Mouse (Mus musculus): ENCODE data around the gene Etfa. TPM values are rescaled to one million over a fixed set of nuclear protein-coding genes. Genes with fewer than 3 reads are reported as not detected.

Etfa gene
- 10 to 100 TPM; 39.1 to 41.9 TPM for total RNA-seq (2023)

GRCm38 (mm10) chr9:55512027-55512543, at the start of gene Etfa:
Gene Etfa, minus strand, starts transcription at chr9:55512243.

GRCm38 (mm10) chr9:55538377-55538776, 26.3 kb upstream of the Etfa start, which contains the start of gene Isl2:
Gene Isl2, plus strand, starts transcription at chr9:55538672.

Other genes starting within 250 kb of the Etfa start
- gene Nrg4, start 185.4 kb downstream of the Etfa start, total RNA-seq (2023) = 1 to 10 TPM; 1.3 to 1.7 TPM
- not detected for gene Tmem266, start 185.3 kb downstream of the Etfa start, total RNA-seq (2023)
- gene Isl2, start 26.4 kb upstream of the Etfa start, total RNA-seq (2023) = not detected

All from B cell, adult 67 days (primary cell).